Mouse (Mus musculus) hindbrain, embryonic 16.5 days (tissue): ENCODE results near the gene Hapln4. TPM values are rescaled to one million over a fixed set of nuclear protein-coding genes. Genes with fewer than 3 reads are reported as not detected.

Source experiments
- ATAC-seq: fragments of 200-750 bp; cut with Nextera tagmentation; 2 replicates; pipeline ENCODE4 v1.8.0; 2017; ENCODE audit warnings: moderate TSS enrichment, moderate library complexity
- H3K27ac ChIP-seq: fragments of 300-500 bp; sonication (generic); 2 replicates; pipeline ENCODE4 v1.5.1; 2014; ENCODE audit warnings: low read depth, mild to moderate bottlenecking, control low read depth, low read length, moderate library complexity
- H3K27me3 ChIP-seq: fragments of 300-500 bp; sonication (generic); replicated peaks from 2 replicates; pipeline ENCODE4 v1.6.1; 2014; ENCODE audit warnings: low read length; ENCODE audit not compliant: control insufficient read depth, insufficient read depth
- H3K36me3 ChIP-seq: fragments of 300-500 bp; sonication (generic); 2 replicates; pipeline ENCODE4 v1.6.1; 2014; ENCODE audit warnings: mild to moderate bottlenecking, low read length, moderate library complexity, mixed read lengths; ENCODE audit not compliant: control insufficient read depth, insufficient read depth
- H3K4me1 ChIP-seq: fragments of 300-500 bp; sonication (generic); 2 replicates; pipeline ENCODE4 v1.6.1; 2014; ENCODE audit warnings: low read depth, low read length; ENCODE audit not compliant: control insufficient read depth, insufficient read depth
- H3K4me2 ChIP-seq: fragments of 300-500 bp; sonication (generic); 2 replicates; pipeline ENCODE4 v1.6.1; 2014; ENCODE audit warnings: mild to moderate bottlenecking, low read length, control low read depth, moderate library complexity
- H3K4me3 ChIP-seq: fragments of 300-500 bp; sonication (generic); 2 replicates; pipeline ENCODE4 v1.5.1; 2014; ENCODE audit warnings: mild to moderate bottlenecking, low read length, control low read depth, moderate library complexity
- H3K9ac ChIP-seq: fragments of 300-500 bp; sonication (generic); 2 replicates; pipeline ENCODE4 v1.6.1; 2014; ENCODE audit warnings: low read depth, mild to moderate bottlenecking, control low read depth, low read length, moderate library complexity
- H3K9me3 ChIP-seq: fragments of 300-500 bp; sonication (generic); 2 replicates; pipeline ENCODE4 v1.6.1; 2014; ENCODE audit warnings: mild to moderate bottlenecking, low read length, moderate library complexity; ENCODE audit not compliant: control insufficient read depth
- WGBS: fragments of 180-500 bp; shearing (Covaris S2); extraction: QIAGEN DNeasy Blood & Tissue Kit; methylation state at CpG from one replicate; pipeline ENCODE4 v1.1.7; 2014; 5-methylcytosine and 5-hydroxymethylcytosine counted together
- polyA plus RNA-seq: library from polyadenylated mRNA; unstranded; fragments of >200 nt; fragmentation: Nextera tagmentation; extraction: Ambion mirVana; gene quantifications from 2 replicates; pipeline ENCODE4 v1.2.1, GENCODE M21; 2015

The Hapln4 gene
- polyA plus RNA-seq, 1 experiment from 2014 or later = 1.2 TPM

GRCm38 (mm10) chr8:70071836-70072440 lies 11.3 kb upstream of the Hapln4 start:
- no peaks in the 10 kb centered on the region for H3K9me3 ChIP-seq
- no peaks in the 10 kb centered on the region for H3K27me3 ChIP-seq
- H3K4me2 ChIP-seq = no peak overlapping the region
- no peaks in the 10 kb centered on the region; the same call in 1 of the 2 replicates for H3K4me1 ChIP-seq
- no peak overlapping the region; the same call in 1 of the 2 replicates for H3K27ac ChIP-seq
- H3K4me3 ChIP-seq = no peak overlapping the region
- H3K9ac ChIP-seq = no peak overlapping the region
- ATAC-seq = 0 out of 2 replicates have a peak, but pooled peaks have one; percentile 19
- WGBS = 89% methylated on average over 2 of the region's 2 CpGs
- peaks cover 33% of the 10 kb centered on the region for H3K36me3 ChIP-seq

- no peak within 1 kb of the TSS; the same call in 1 of the 2 replicates for H3K27ac ChIP-seq
- H3K4me3 ChIP-seq = no peak within 1 kb of the TSS
- H3K27me3 ChIP-seq = no peaks in the 10 kb centered on the region
- WGBS = 15% methylated on average over 16 of the region's 27 CpGs
- H3K4me1 ChIP-seq = no peaks in the 10 kb centered on the region; the same call in 1 of the 2 replicates
- no peaks in the 10 kb centered on the region for H3K9me3 ChIP-seq
- ATAC-seq = peak; percentile 50
- H3K36me3 ChIP-seq = peaks cover 33% of the 10 kb centered on the region
- no peak within 1 kb of the TSS for H3K9ac ChIP-seq
- H3K4me2 ChIP-seq = peak within 1 kb of the TSS; percentile 34; the same call in 1 of the 2 replicates
These were observed 10.7 kb upstream of the Hapln4 start, which contains the start of gene Tm6sf2 for GRCm38 (mm10) chr8:70072441-70073069. TSS of gene Tm6sf2 (plus strand) at chr8:70072924.

- Histone ChIP-seq H3K4me3 (no peak overlapping the region), H3K27me3 (no peaks in the 10 kb centered on the region), H3K36me3 (peaks cover 30% of the 10 kb centered on the region), H3K9me3 (no peaks in the 10 kb centered on the region), H3K27ac (no peak overlapping the region), H3K4me1 (no peaks in the 10 kb centered on the region; the same call in 1 of the 2 replicates), H3K4me2 (peak overlapping the region; percentile 34; the same call in 1 of the 2 replicates), H3K9ac (no peak overlapping the region)
- no peak for ATAC-seq
- WGBS = 64% methylated on average over 8 of the region's 8 CpGs
These were observed 10.1 kb upstream of the Hapln4 start for GRCm38 (mm10) chr8:70073120-70073519.

- Histone ChIP-seq H3K27ac (no peak overlapping the region), H3K9me3 (no peaks in the 10 kb centered on the region), H3K36me3 (peaks cover 28% of the 10 kb centered on the region), H3K4me3 (no peak overlapping the region), H3K27me3 (no peaks in the 10 kb centered on the region), H3K4me2 (no peak overlapping the region), H3K9ac (no peak overlapping the region), H3K4me1 (no peaks in the 10 kb centered on the region; the same call in 1 of the 2 replicates)
- no peak for ATAC-seq
- 95% methylated on average over 1 of the region's 1 CpGs for WGBS
These were observed 9.6 kb upstream of the Hapln4 start for GRCm38 (mm10) chr8:70073682-70074081.

GRCm38 (mm10) chr8:70081976-70082375 lies 1.3 kb upstream of the Hapln4 start:
- 88% methylated on average over 2 of the region's 2 CpGs for WGBS
- H3K27me3 ChIP-seq = peaks cover 41% of the 10 kb centered on the region

GRCm38 (mm10) chr8:70084191-70085065 lies 1.2 kb downstream of the Hapln4 start:
- peaks cover 36% of the 10 kb centered on the region for H3K4me1 ChIP-seq
- H3K27ac ChIP-seq = no peak overlapping the region
- peak; percentile 22 for ATAC-seq
- H3K9me3 ChIP-seq = no peaks in the 10 kb centered on the region
- no peaks in the 10 kb centered on the region for H3K36me3 ChIP-seq
- H3K4me2 ChIP-seq = peak overlapping the region; percentile 90
- WGBS = 2% methylated on average over 68 of the region's 71 CpGs
- peak overlapping the region; percentile 39 for H3K9ac ChIP-seq
- H3K4me3 ChIP-seq = peak overlapping the region; percentile 39
- peaks cover 52% of the 10 kb centered on the region for H3K27me3 ChIP-seq

More at GRCm38 (mm10) chr8:70081976-70082375, 1.3 kb upstream of the Hapln4 start:
- no peaks in the 10 kb centered on the region for H3K9me3 ChIP-seq
- H3K4me2 ChIP-seq = no peak overlapping the region
- H3K4me1 ChIP-seq = peaks cover 20% of the 10 kb centered on the region
- no peak overlapping the region for H3K9ac ChIP-seq
- no peak overlapping the region for H3K4me3 ChIP-seq
- no peaks in the 10 kb centered on the region for H3K36me3 ChIP-seq
- no peak overlapping the region for H3K27ac ChIP-seq
- ATAC-seq = no peak

GRCm38 (mm10) chr8:70086151-70086550 lies 2.9 kb downstream of the Hapln4 start:
- Histone ChIP-seq H3K9me3 (no peaks in the 10 kb centered on the region), H3K36me3 (no peaks in the 10 kb centered on the region), H3K27ac (no peak overlapping the region), H3K27me3 (peaks cover 52% of the 10 kb centered on the region), H3K9ac (no peak overlapping the region), H3K4me2 (no peak overlapping the region), H3K4me3 (no peak overlapping the region), H3K4me1 (peaks cover 41% of the 10 kb centered on the region)
- WGBS = 36% methylated on average over 1 of the region's 1 CpGs
- ATAC-seq = no peak

GRCm38 (mm10) chr8:70087237-70087636 lies 4.0 kb downstream of the Hapln4 start:
- no peaks in the 10 kb centered on the region for H3K9me3 ChIP-seq
- H3K27ac ChIP-seq = no peak overlapping the region
- H3K4me1 ChIP-seq = peaks cover 41% of the 10 kb centered on the region
- no peak for ATAC-seq
- no peak overlapping the region for H3K9ac ChIP-seq
- H3K4me2 ChIP-seq = no peak overlapping the region
- 3% methylated on average over 7 of the region's 7 CpGs for WGBS
- H3K27me3 ChIP-seq = peaks cover 48% of the 10 kb centered on the region
- no peaks in the 10 kb centered on the region for H3K36me3 ChIP-seq
- H3K4me3 ChIP-seq = no peak overlapping the region
